Mouse (Mus musculus) liver, postnatal 0 days (tissue): ENCODE measurements around the gene Gas2l3.

Experiments
- CTCF ChIP-seq: sonication (generic); IDR thresholded peaks from 2 replicates; pipeline ENCODE4 v1.5.1; 2016; ENCODE audit warnings: antibody characterized with exemption, low read depth
- EP300 ChIP-seq: IDR thresholded peaks from 2 replicates; pipeline ENCODE4 v1.6.1; 2016; ENCODE audit warnings: antibody characterized with exemption, low read depth, mild to moderate bottlenecking

- TF ChIP-seq CTCF (no peak), EP300 (no peak)
These were observed 40.2 kb upstream of the Gas2l3 start for GRCm38 (mm10) chr10:89483812-89484602.
